Mouse (Mus musculus) c-Kit-negative CD71-positive TER-119-positive erythroid progenitor cells, embryonic 14.5 days (primary cell): ENCODE measurements around the gene Asrgl1.
"Not testable (repeated sequence)": the region's sequence is repeated elsewhere in the genome, so short reads cannot be mapped to it uniquely, and the experiment has no call there.

Experiments used
- DNase-seq: peaks from one replicate; pipeline ENCODE4 v3.0.0-alpha.2; 2013; ENCODE audit warnings: low read depth, low spot score

The Asrgl1 gene

GRCm38 (mm10) chr19:9105101-9105685 lies 30.2 kb downstream of the Asrgl1 start:
- no peak for DNase-seq

GRCm38 (mm10) chr19:9103986-9104385 lies 31.4 kb downstream of the Asrgl1 start:
- no peak for DNase-seq

- no peak for DNase-seq
Observed at GRCm38 (mm10) chr19:9101062-9101457, 34.4 kb downstream of the Asrgl1 start.

- no peak for DNase-seq
Observed at GRCm38 (mm10) chr19:9100297-9101061, 35.0 kb downstream of the Asrgl1 start.

GRCm38 (mm10) chr19:9099751-9100150 lies 35.7 kb downstream of the Asrgl1 start:
- no peak for DNase-seq

GRCm38 (mm10) chr19:9097441-9097840 lies 38.0 kb downstream of the Asrgl1 start:
- DNase-seq = no peak

- no peak for DNase-seq
Observed at GRCm38 (mm10) chr19:9095111-9095510, 40.3 kb downstream of the Asrgl1 start.

- no peak for DNase-seq
Observed at GRCm38 (mm10) chr19:9090709-9091108, 44.7 kb downstream of the Asrgl1 start.

GRCm38 (mm10) chr19:9090191-9090590 lies 45.2 kb downstream of the Asrgl1 start:
- DNase-seq = no peak

GRCm38 (mm10) chr19:9087821-9088220 lies 47.6 kb downstream of the Asrgl1 start, which contains the start of gene Scgb1a1:
Gene Scgb1a1, minus strand, starts transcription at chr19:9087958.
- no peak for DNase-seq

- DNase-seq = not testable (repeated sequence)
Observed at GRCm38 (mm10) chr19:9083892-9084291, 51.5 kb downstream of the Asrgl1 start.

GRCm38 (mm10) chr19:9083010-9083355 lies 52.5 kb downstream of the Asrgl1 start:
- no peak for DNase-seq

- DNase-seq = peak; percentile 54
Observed at GRCm38 (mm10) chr19:9082191-9083009, 53.0 kb downstream of the Asrgl1 start.

- DNase-seq = no peak
Observed at GRCm38 (mm10) chr19:9081311-9082190, 53.9 kb downstream of the Asrgl1 start.

GRCm38 (mm10) chr19:9079916-9080315 lies 55.5 kb downstream of the Asrgl1 start:
- no peak for DNase-seq

- no peak for DNase-seq
Observed at GRCm38 (mm10) chr19:9076982-9077660, 58.3 kb downstream of the Asrgl1 start.

GRCm38 (mm10) chr19:9076035-9076434 lies 59.4 kb downstream of the Asrgl1 start:
- DNase-seq = no peak

- DNase-seq = no peak
Observed at GRCm38 (mm10) chr19:9075558-9075957, 59.9 kb downstream of the Asrgl1 start.

GRCm38 (mm10) chr19:9074424-9074823 lies 61.0 kb downstream of the Asrgl1 start:
- DNase-seq = no peak

- no peak for DNase-seq
Observed at GRCm38 (mm10) chr19:9073776-9074411, 61.5 kb downstream of the Asrgl1 start.
